Mouse (Mus musculus): Measurements from ENCODE around the gene Kirrel2.
"Not testable (repeated sequence)": the region's sequence is repeated elsewhere in the genome, so short reads cannot be mapped to it uniquely, and the experiment has no call there.

The Kirrel2 gene

DNA sequence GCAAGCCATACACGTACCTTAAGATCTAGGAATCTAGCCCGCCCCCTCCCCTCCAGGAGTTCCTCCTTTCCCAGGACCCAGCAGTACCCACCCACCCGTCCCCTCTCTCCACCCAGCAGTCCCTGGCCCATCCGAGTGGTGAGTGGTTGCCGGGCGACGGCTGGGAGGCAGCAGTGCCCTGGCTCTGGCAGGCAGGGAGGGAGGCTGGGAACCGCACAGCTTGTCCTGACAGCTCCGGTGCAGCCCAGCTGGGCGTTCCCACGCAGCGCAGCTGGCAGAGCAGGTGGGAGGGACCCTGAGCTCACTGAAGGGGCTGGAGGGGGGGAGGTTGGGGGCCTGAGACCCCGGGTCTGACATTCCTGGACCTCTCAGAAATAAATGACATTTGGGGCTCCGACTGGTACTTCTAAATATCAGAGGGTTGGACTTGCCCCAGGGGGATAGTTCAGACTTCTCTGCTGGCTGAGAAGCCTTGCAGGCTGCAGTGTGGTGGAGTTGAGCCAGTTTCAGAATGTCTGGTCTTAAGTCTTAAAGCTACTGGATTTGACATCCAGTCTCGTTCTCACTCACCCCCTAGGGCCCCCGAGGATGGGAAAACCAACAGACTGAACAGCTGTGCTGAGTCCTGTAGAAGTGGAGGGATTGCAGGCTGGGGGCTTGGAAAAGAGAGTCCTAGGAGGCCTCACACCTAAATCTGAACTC, at the start of gene Kirrel2, which contains the start of gene Nphs1:
TSS of gene Kirrel2 (minus strand) at position 62 of the 702 bp plus-strand sequence.
TSS of gene Nphs1 (plus strand) at position 687 of the 702 bp plus-strand sequence.
- DNase-seq (ENCODE audit: low spot score): no peak

DNA sequence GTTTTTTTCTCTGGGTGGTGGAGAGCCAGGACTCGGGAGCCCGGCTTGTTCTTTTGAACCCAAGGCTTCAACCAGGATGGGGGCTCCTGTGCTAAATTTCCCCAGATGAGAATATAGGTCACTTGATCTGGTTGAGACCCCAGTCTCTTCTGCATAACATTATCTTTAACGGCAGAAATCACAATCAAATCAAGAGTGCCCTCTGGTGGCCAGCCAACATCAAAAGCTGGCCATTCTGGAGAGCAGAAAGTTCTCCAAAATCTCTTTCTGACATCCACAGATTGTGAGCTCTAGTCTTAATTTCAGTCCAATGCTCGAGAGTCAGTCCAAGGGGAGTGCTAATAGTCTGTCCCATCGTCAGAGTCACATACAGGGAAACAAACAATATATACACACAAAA, 43.7 kb upstream of the Kirrel2 start:
- not testable (repeated sequence) for DNase-seq (ENCODE audit: low spot score)

DNA sequence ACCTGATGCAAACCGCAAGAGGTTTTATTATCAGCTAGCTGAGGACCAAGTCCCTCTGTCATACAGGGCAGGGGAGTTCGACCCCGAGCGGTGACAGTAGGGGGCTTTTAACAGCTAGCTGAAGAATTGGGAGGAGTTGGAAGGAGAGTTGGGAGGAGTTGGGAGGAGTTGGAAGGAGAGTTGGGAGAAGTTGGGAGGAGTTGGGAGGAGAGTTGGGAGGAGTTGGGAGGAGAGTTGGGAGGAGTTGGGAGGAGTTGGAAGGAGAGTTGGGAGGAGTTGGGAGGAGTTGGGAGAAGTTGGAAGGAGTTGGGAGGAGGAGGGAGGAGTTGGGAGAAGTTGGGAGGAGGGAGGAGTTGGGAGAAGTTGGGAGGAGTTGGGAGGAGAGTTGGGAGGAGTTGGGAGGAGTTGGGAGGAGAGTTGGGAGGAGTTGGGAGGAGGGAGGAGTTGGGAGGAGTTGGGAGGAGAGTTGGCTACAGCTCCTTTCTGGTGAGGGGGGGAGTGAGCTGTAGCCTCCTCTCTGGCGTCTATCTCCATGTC, 38.1 kb upstream of the Kirrel2 start:
- DNase-seq (ENCODE audit: low spot score): not testable (repeated sequence)

DNA sequence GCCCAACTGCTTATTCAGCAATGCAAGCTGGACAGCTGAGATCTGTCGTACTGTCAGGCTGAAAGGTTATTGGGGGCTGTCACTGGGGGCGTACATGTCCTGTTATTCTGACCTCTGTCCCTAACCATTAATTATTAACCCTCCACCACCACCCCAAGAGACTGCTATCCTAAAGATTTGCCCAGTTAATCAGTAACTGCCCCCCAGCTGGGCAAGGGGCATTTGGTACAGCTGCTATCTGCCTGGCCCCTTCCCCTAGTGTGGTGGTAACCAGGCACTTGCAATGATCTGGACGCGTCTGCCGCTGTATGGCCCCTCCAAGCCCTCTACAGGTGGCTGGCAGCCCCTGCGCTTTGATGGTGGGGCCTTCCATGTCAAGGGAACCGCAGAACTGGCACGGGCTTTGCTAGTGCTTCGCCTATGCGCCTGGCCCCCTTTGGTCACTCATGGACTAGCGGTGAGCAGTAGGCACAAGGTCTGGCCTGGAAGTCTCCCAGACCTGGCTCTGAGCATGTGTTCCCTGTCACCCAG, 36.0 kb upstream of the Kirrel2 start, which contains the start of gene Prodh2:
TSS of gene Prodh2 (plus strand) at position 222 of the 531 bp plus-strand sequence.
- DNase-seq (ENCODE audit: low spot score): no peak

DNA sequence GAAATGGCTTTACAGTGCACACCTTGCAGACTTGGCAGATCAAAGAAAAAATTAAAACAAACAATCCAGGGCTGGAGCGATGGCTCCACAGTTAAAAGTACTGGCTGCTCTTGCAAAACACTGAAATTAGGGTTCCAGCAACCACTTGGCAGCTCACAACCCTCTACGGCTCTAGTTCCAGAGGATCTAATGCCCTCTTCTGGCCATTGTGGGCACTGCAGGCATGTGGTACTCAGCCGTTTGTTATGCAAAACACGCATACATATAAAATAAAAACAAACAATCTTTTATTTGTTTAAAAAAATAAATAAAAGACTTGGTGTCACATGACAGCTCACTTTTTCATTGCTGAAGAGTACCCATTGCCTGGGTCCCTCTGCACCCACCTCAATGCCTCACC, 35.3 kb upstream of the Kirrel2 start:
- peak; percentile 82 for DNase-seq (ENCODE audit: low spot score)

DNA sequence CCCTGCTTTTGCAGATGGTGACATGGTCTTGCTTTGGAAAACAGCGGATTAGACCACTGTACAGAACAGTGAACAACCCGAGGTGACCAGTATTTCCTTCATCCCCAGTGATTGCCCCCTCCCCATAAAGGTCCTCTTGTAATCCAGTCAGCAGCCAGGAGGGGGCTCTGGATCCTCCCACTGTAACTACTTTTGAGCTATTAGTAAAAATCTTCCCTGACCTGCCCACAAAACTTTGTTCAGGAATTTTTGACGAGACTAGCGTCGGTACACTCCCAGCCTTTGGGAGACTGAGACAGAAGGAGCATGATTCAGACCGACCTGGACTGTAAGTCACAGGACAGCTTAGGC, 33.4 kb upstream of the Kirrel2 start:
- no peak for DNase-seq (ENCODE audit: low spot score)

DNA sequence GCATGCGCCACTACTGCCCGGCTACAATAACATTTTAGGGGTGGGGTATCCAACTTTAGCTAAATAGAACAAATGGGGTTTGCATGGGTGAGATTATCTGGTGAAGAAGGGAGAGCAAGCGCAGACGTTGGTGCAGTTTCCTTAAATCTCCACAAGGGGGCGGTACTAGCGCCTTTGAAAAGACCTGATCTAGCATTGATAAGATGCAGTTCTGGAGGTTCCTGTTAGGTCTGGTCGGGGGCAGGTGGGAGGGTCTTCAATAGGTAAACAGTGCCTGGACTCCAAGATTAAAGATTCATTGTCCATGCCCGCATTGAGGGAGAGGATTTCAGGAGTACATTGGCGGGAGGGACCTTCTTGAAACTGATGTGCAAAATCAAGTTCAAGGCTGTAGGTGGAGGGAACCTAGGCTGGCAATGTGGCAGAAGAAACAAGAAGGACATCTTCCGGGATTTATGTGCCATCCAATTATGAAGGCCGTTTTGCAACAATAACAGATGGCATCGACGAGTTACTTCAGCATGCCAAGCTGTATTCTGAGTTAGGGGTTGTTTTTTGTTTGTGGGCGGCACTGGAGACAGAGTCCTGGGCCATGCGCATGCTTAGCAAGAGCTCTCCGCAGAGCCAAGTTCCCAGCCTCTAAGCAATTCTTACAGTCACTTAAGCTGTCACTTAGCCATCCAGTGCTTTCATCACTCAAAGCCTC, 32.9 kb upstream of the Kirrel2 start:
- peak; percentile 23 for DNase-seq (ENCODE audit: low spot score)

DNA sequence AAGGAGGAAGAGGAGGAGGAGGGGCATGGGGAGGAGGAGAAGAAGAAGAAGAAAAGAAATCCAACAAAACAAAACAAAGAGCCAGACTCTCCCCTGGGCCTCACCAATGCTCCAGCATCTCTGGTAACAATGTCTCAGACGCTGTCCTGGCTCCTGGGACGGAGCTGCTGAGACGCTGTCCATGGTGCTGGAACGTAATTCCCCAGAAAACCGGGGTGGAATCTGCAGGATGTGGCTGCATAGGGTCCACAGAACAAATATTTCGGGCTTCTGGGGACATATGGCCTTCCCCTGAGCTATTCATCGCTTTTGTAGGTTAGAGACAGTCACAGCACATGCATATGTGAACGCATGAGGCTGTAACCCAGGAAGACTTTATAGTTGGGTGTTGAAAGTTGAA, 26.8 kb upstream of the Kirrel2 start:
- DNase-seq (ENCODE audit: low spot score): peak; percentile 26

DNA sequence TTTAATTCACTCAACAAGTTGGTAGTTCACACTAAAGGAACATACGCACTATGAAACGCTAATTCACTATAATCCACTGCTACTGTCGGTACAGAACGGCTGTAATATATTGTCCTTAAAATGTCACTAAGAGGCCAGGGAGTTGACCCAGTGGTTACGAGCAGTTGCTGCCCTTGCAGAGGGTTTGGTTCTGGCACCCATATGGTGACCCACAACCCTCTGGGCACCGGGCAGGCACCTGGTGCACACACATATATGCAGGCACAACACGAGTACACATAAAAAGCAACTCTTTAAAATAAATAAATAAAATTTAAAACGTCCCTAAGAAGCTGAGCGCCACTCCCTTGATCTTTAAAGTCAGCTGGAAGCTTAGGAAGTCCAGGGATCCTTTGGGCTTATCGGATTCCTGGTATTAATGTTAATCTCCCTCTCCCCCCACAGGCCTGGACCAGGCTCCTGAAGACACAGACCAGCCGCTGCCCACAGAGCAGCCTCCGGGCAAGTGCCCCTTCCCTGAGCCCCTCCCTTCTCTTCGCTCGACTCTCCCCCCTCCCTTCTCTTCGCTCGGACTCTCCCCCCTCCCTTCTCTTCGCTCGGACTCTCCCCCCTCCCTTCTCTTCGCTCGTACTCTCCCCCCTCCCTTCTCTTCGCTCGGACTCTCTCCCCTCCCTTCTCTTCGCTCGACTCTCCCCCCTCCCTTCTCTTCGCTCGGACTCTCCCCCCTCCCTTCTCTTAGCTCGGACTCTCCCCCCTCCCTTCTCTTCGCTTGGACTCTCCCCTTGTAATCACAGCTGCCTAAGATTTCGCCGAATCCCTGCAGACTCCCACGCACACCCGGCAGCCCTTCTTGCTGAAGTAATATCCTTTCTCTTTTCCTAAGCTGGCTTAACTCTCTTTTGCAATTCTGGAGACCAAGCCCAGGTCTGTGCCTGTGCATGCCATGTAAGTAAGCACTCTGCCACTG, 20.2 kb upstream of the Kirrel2 start:
- no peak for DNase-seq (ENCODE audit: low spot score)

DNA sequence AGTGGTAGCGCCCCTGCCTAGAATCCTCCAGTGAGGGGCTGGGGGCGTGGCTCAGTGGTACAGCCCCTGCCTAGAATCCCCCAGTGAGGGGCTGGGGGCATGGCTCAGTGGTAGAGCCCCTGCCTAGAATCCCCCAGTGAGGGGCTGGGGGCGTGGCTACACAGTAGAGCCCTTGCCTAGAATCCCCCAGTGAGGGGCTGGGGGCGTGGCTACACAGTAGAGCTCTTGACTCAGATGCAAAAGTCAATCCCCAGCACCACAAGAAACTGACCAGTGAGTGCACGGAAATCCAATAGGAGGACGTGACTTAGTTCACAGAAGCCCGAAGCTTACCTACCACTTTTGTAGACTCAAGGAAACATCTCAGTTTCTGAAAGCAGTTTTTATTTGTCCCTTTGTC, 18.6 kb upstream of the Kirrel2 start:
- DNase-seq (ENCODE audit: low spot score): not testable (repeated sequence)

DNA sequence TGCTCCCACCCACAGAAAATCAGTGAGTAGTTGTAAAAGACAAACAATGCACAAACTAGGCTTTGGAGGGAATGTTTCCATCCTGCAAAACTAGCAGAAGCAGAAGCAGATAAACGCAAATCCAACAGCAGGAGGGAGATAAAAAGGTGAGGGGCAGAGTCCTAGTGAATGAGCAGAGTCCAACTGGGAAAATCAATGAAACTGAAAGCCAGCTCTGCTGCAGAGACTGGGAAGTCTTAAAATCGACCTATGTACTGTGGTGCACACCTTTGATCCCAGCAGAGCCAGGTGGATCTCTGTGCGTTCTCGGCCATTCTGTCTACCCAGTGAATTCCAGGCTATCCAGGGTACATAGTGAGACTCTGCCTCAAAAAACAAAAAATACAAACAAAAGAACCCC, 17.5 kb upstream of the Kirrel2 start:
- no peak for DNase-seq (ENCODE audit: low spot score)

DNA sequence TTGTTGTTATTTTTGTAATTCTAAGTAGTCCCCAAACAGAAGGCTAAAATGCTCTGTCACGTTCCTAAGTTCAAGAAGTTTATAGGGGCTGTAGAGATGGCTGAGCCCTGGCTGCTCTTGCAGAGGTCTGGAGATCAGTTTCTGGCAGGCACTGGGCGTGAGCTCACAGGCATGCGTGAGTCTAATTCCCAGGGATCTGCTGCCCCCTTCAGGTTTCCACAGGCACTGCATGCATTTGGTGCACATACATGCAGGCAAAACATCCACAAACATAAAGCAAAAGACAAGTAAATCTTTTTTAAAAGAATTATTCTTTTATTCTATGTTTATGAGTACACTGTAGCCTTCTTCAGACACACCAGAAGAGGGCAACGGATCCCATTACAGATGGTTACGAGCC, 14.9 kb upstream of the Kirrel2 start:
- peak; percentile 15 for DNase-seq (ENCODE audit: low spot score)

DNA sequence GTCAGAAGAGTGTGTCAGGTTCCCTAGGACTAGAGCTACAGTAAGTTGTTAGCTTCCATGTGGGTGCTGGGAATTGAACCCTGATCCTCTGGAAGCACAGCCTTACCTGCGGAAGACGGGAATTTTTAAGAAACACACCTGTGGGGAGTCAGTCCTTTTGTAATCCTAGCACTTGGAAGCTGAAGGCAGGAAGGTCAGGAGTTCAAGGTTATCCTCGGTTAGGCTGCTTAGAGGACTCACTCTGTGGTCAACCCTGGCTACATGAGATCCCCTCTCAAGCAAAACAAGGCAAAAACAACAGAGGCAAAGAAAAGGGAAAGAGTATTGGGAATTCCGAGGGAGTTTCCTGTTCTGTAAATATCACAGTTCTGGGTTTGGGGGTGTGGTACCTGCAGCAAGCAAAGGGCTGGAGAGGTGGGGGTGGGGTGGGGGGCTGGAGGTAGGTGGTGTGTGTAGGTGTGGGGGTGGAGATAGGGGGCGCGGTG, 7.4 kb upstream of the Kirrel2 start:
- DNase-seq (ENCODE audit: low spot score): no peak

DNA sequence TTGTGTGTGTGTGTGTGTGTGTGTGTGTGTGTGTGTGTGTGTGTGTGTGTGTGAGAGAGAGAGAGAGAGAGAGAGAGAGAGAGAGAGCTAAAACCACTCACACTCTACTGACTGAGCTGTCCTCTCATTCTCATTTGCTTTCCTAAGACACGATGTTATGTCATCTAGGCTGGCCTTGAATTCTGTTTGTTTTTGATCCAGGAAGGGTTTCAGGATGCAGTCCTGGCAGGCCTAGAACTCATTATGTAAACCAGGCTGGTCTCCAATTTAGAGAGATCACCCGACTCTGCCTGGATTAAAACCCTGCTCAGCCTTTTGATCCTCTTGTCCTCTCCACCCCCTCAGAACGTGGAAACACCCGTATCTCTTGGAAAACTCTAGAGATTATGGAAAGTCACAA, 6.5 kb upstream of the Kirrel2 start:
- DNase-seq (ENCODE audit: low spot score): no peak

DNA sequence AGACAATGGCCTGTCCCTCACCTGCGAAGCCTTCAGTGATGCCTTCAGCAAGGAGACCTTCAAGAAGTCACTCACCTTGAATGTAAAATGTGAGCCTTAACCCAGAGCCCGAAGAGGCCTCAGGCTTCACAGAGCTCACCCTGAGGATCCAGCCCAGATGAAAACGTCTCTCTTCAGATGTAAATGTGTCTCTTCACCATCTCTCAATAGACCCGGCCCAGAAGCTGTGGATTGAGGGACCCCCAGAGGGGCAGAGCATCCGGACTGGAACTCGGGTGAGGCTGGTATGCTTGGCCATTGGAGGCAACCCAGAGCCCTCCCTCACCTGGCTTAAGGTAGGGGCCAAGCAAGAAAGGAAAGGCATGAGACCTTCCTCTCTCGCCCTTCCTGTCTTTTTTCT, 6.1 kb upstream of the Kirrel2 start:
- DNase-seq (ENCODE audit: low spot score): no peak

DNA sequence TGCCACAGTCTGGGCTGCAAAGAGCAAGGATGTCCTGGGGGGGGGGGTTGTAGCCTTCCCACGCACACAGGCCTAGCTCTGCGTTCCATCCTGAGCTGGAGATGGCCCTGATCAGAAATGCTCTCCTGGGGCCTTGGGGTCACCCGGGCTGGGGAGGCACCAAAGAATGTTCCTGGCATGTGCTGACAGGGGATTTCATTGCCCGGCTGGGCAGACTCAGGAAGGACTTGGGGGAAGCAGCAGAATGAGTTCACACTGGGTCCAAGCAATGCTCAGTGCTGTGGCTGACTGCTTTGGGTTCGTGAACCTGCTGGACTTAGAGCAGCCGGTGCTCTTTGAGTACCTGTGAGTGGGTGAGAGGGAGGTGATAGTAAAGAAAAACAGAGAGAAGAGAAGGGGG, 2.0 kb upstream of the Kirrel2 start:
- no peak for DNase-seq (ENCODE audit: low spot score)

DNA sequence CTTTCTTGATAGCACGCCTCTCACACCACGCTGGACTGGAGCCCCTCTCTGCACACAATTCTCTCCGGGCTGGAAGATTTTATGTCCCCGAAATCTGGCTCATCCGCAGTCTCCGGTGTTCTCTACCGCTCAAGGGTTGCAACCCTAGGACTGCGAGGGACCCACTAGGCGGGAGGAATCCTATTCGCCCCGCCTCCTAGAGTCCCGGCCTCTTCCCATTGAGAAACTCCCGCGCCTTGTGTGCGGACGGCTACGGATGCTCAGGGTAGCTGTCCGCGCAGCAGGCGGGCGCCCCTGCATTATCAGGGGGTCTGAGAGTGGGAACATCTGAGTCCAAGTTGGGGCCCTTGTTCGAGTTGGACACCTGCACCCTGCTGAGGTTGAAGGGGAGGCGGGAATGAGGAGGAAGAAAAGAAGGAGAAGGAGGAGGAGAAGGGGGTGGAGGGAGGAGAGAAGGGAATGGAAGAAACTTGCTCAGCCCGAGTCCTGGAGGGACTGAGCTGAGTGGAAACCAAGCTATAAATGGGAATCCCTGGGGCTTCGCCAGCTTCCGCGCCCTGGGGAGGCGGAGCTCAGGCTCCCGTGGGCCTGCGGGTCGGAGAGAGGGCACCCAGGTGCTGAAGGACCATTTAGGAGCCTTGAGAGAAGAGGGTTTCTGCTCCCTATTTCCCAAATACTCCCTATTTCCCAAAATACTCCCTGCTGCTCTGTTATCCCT, 420 bp downstream of the Kirrel2 start:
- DNase-seq (ENCODE audit: low spot score): no peak

DNA sequence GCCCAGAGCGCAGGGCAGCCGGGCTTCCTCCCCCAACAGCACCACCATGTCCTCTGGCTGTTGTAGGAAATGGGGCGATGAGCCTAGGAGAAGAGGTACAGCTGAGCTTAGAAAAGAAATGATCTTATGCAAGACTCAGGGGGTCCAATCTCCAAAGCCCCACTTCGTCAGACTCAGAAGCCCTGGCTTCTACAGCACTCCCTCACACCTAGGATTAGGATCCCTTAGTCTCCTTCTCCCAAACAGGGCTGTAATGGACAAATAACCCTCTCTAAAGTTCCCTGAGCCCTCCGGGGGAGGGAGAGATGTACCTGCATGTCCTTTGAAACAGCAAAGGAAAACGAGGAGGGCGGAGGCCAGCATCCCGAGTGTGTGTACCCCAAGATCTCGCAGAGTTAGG, 1.0 kb downstream of the Kirrel2 start:
- no peak for DNase-seq (ENCODE audit: low spot score)

DNA sequence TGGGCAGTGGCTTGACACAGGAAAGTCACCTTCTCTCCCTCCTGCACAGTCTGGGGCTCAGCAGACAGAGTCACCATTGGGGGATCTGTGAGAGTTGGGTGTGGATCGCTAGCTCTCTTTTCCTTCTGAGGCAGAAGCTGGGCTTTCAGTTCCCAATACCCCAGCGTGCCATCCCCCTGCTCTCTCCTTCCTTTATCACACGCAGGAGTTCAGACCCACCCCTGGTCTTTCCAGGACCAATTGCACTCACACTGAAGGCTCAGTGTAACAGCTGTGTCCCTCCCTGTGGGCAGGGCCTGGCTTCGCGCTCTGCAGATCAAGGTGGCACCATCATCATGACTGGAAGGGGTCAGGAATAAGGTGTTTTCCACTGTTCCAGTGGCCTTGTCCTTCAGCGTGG, 3.2 kb downstream of the Kirrel2 start:
- no peak for DNase-seq (ENCODE audit: low spot score)

DNA sequence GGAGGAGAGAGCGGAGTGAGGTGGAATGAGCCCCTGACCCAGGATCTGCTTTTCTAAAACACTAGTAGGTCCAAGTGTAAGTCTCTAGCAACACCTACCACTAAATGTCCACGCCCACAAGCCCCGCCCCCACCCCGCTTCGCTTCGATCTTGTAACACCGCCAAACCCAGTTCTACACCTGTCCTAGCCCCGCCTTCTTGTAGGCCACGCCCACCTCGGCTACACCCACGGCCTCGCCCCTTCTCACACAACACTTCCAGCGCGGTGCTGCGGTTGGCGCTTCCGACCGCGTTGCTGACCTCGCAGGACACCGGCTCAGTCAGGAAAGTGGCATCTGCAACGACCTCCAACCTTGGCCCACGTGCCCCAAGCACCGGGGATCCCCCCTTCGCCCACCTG, 3.7 kb downstream of the Kirrel2 start:
- DNase-seq (ENCODE audit: low spot score): peak; percentile 56

DNA sequence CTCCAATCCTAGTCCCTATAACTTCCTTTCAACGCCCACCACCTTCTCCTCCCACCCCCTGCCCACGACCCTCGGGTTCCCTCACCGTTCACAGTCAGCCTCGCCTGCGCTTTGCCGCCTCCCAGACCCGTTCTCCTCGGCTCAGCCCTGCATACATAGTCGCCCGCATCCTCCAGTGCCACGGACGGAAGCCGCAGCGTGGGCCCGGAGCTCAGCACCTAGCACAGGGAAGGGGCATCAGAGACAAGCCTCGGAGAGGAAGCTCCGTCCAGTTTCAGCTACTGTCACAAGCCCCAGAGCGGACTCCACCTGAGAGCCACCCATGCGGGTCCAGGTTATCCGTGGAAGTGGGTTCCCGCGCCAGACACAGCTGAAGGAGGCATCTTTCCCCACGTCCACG, 4.2 kb downstream of the Kirrel2 start:
- DNase-seq (ENCODE audit: low spot score): no peak
